Mouse (Mus musculus) stomach, embryonic 14.5 days (tissue): ENCODE results near the gene Agps. TPM values are rescaled to one million over a fixed set of nuclear protein-coding genes. Genes with fewer than 3 reads are reported as not detected.

Experiments used
- ATAC-seq: fragments of 200-750 bp; cut with Nextera tagmentation; 2 replicates; pipeline ENCODE4 v1.8.0; 2017; ENCODE audit warnings: low read depth, moderate TSS enrichment; ENCODE audit not compliant: insufficient number of reproducible peaks, insufficient read depth, low FRiP score
- H3K27ac ChIP-seq: fragments of 300-500 bp; sonication (generic); 2 replicates; pipeline ENCODE4 v1.5.1; 2014; ENCODE audit warnings: mild to moderate bottlenecking, low read length, moderate library complexity, mixed read lengths
- H3K27me3 ChIP-seq: fragments of 300-500 bp; sonication (generic); 2 replicates; pipeline ENCODE4 v1.6.1; 2014; ENCODE audit warnings: low read length, control low read depth, mixed read lengths; ENCODE audit not compliant: control insufficient read depth, insufficient read depth
- H3K36me3 ChIP-seq: fragments of 300-500 bp; sonication (generic); 2 replicates; pipeline ENCODE4 v1.6.1; 2014; ENCODE audit warnings: mild to moderate bottlenecking, control low read depth, low read length, moderate library complexity, mixed read lengths; ENCODE audit not compliant: control insufficient read depth, insufficient read depth
- H3K4me1 ChIP-seq: fragments of 300-500 bp; sonication (generic); 2 replicates; pipeline ENCODE4 v1.6.1; 2014; ENCODE audit warnings: low read length, control low read depth, mixed read lengths; ENCODE audit not compliant: control insufficient read depth, insufficient read depth
- H3K4me2 ChIP-seq: fragments of 300-500 bp; sonication (generic); replicated peaks from 2 replicates; pipeline ENCODE4 v1.6.1; 2014; ENCODE audit warnings: low read depth, low read length, control low read depth
- H3K4me3 ChIP-seq: fragments of 300-500 bp; sonication (generic); 2 replicates; pipeline ENCODE4 v1.5.1; 2014; ENCODE audit warnings: low read depth, low read length, control low read depth
- H3K9ac ChIP-seq: fragments of 300-500 bp; sonication (generic); replicated peaks from 2 replicates; pipeline ENCODE4 v1.6.1; 2014; ENCODE audit warnings: low read depth, mild to moderate bottlenecking, control low read depth, low read length, moderate library complexity, mixed read lengths
- H3K9me3 ChIP-seq: fragments of 300-500 bp; sonication (generic); 2 replicates; pipeline ENCODE4 v1.6.1; 2016; ENCODE audit warnings: low read depth, low read length, control low read depth; ENCODE audit not compliant: control insufficient read depth
- WGBS: fragments of 180-500 bp; shearing (Covaris S2); extraction: QIAGEN DNeasy Blood & Tissue Kit; methylation state at CpG from one replicate; pipeline ENCODE4 v1.1.7; 2014; 5-methylcytosine and 5-hydroxymethylcytosine counted together
- polyA plus RNA-seq: library from polyadenylated mRNA; unstranded; fragments of >200 nt; fragmentation: Nextera tagmentation; extraction: Ambion mirVana; gene quantifications from 2 replicates; pipeline ENCODE4 v1.2.1, GENCODE M21; 2014

The Agps gene
- polyA plus RNA-seq, 1 experiment from 2014 or later = 46.4 TPM

GRCm38 (mm10) chr2:75895711-75896110 lies 63.7 kb downstream of the Agps start:
- no peak for ATAC-seq
- Histone ChIP-seq H3K4me3 (no peak overlapping the region), H3K27ac (no peak overlapping the region), H3K9me3 (peaks cover 4% of the 10 kb centered on the region), H3K4me2 (no peak overlapping the region), H3K36me3 (no peaks in the 10 kb centered on the region), H3K9ac (no peak overlapping the region), H3K4me1 (no peaks in the 10 kb centered on the region), H3K27me3 (no peaks in the 10 kb centered on the region)
- 75% methylated on average over 5 of the region's 5 CpGs for WGBS

- Histone ChIP-seq H3K36me3 (peaks cover 3% of the 10 kb centered on the region; the same call in 1 of the 2 replicates), H3K27ac (no peak overlapping the region), H3K4me1 (no peaks in the 10 kb centered on the region), H3K27me3 (no peaks in the 10 kb centered on the region), H3K4me3 (no peak overlapping the region), H3K4me2 (no peak overlapping the region), H3K9ac (no peak overlapping the region), H3K9me3 (peaks cover 4% of the 10 kb centered on the region)
- ATAC-seq = no peak
- WGBS = 89% methylated on average over 1 of the region's 1 CpGs
Observed at GRCm38 (mm10) chr2:75900281-75900680, 68.3 kb downstream of the Agps start.

- no peak overlapping the region for H3K27ac ChIP-seq
- H3K27me3 ChIP-seq = no peaks in the 10 kb centered on the region
- no peak overlapping the region for H3K4me3 ChIP-seq
- H3K9me3 ChIP-seq = peaks cover 4% of the 10 kb centered on the region
- 89% methylated on average over 9 of the region's 9 CpGs for WGBS
- H3K4me1 ChIP-seq = no peaks in the 10 kb centered on the region
- no peak overlapping the region for H3K4me2 ChIP-seq
- ATAC-seq = no peak
- no peak overlapping the region for H3K9ac ChIP-seq
- H3K36me3 ChIP-seq = peaks cover 3% of the 10 kb centered on the region; the same call in 1 of the 2 replicates
Observed at GRCm38 (mm10) chr2:75901869-75902268, 69.9 kb downstream of the Agps start.

GRCm38 (mm10) chr2:75907142-75907541 lies 75.2 kb downstream of the Agps start:
- Histone ChIP-seq H3K27ac (no peak overlapping the region), H3K9ac (no peak overlapping the region), H3K27me3 (no peaks in the 10 kb centered on the region), H3K4me2 (no peak overlapping the region), H3K9me3 (no peaks in the 10 kb centered on the region), H3K4me3 (no peak overlapping the region), H3K36me3 (peaks cover 8% of the 10 kb centered on the region), H3K4me1 (no peaks in the 10 kb centered on the region)
- 77% methylated on average over 1 of the region's 1 CpGs for WGBS
- no peak for ATAC-seq

- H3K27me3 ChIP-seq = no peaks in the 10 kb centered on the region
- 95% methylated on average over 3 of the region's 3 CpGs for WGBS
- H3K9ac ChIP-seq = no peak overlapping the region
- H3K4me3 ChIP-seq = no peak overlapping the region
- H3K9me3 ChIP-seq = no peaks in the 10 kb centered on the region
- H3K4me1 ChIP-seq = 0 out of 2 replicates have a peak, but pooled peaks cover 3% of the 10 kb centered on the region
- peaks cover 6% of the 10 kb centered on the region for H3K36me3 ChIP-seq
- no peak overlapping the region for H3K4me2 ChIP-seq
- H3K27ac ChIP-seq = no peak overlapping the region
- no peak for ATAC-seq
Observed at GRCm38 (mm10) chr2:75915040-75915439, 83.1 kb downstream of the Agps start.

- no peak for ATAC-seq
- Histone ChIP-seq H3K9me3 (no peaks in the 10 kb centered on the region), H3K9ac (no peak overlapping the region), H3K4me2 (no peak overlapping the region), H3K27me3 (no peaks in the 10 kb centered on the region), H3K27ac (no peak overlapping the region), H3K4me1 (no peaks in the 10 kb centered on the region), H3K36me3 (peaks cover 8% of the 10 kb centered on the region; the same call in 1 of the 2 replicates), H3K4me3 (no peak overlapping the region)
- WGBS = 88% methylated on average over 4 of the region's 4 CpGs
Observed at GRCm38 (mm10) chr2:75923807-75924340, 91.9 kb downstream of the Agps start.

GRCm38 (mm10) chr2:75926061-75926460 lies 94.1 kb downstream of the Agps start:
- H3K36me3 ChIP-seq = peaks cover 8% of the 10 kb centered on the region; the same call in 1 of the 2 replicates
- H3K27ac ChIP-seq = no peak overlapping the region
- H3K27me3 ChIP-seq = no peaks in the 10 kb centered on the region
- WGBS = 73% methylated on average over 5 of the region's 5 CpGs
- no peak for ATAC-seq
- no peaks in the 10 kb centered on the region for H3K9me3 ChIP-seq
- no peak overlapping the region for H3K9ac ChIP-seq
- H3K4me3 ChIP-seq = no peak overlapping the region
- no peak overlapping the region for H3K4me2 ChIP-seq
- H3K4me1 ChIP-seq = no peaks in the 10 kb centered on the region

GRCm38 (mm10) chr2:75928011-75928410 lies 96.0 kb downstream of the Agps start:
- no peak overlapping the region for H3K4me3 ChIP-seq
- H3K27ac ChIP-seq = no peak overlapping the region
- H3K36me3 ChIP-seq = peaks cover 8% of the 10 kb centered on the region; the same call in 1 of the 2 replicates
- H3K4me2 ChIP-seq = no peak overlapping the region
- no peak overlapping the region for H3K9ac ChIP-seq
- no peak for ATAC-seq
- no peaks in the 10 kb centered on the region for H3K27me3 ChIP-seq
- no peaks in the 10 kb centered on the region; the same call in 1 of the 2 replicates for H3K4me1 ChIP-seq
- H3K9me3 ChIP-seq = no peaks in the 10 kb centered on the region
- WGBS = 93% methylated on average over 3 of the region's 3 CpGs

GRCm38 (mm10) chr2:75929141-75929540 lies 97.2 kb downstream of the Agps start:
- H3K4me3 ChIP-seq = no peak overlapping the region
- H3K9ac ChIP-seq = no peak overlapping the region
- H3K4me2 ChIP-seq = no peak overlapping the region
- H3K27ac ChIP-seq = no peak overlapping the region
- no peaks in the 10 kb centered on the region; the same call in 1 of the 2 replicates for H3K4me1 ChIP-seq
- H3K27me3 ChIP-seq = no peaks in the 10 kb centered on the region
- ATAC-seq = no peak
- peaks cover 8% of the 10 kb centered on the region; the same call in 1 of the 2 replicates for H3K36me3 ChIP-seq
- 77% methylated on average over 2 of the region's 2 CpGs for WGBS
- no peaks in the 10 kb centered on the region for H3K9me3 ChIP-seq
